Mouse (Mus musculus): ENCODE results near the gene Loxl4. TPM values are rescaled to one million over a fixed set of nuclear protein-coding genes. Genes with fewer than 3 reads are reported as not detected.

The Loxl4 gene
- total and polyA plus RNA-seq, 3 experiments: 0.19 TPM; not detected in 2

DNA sequence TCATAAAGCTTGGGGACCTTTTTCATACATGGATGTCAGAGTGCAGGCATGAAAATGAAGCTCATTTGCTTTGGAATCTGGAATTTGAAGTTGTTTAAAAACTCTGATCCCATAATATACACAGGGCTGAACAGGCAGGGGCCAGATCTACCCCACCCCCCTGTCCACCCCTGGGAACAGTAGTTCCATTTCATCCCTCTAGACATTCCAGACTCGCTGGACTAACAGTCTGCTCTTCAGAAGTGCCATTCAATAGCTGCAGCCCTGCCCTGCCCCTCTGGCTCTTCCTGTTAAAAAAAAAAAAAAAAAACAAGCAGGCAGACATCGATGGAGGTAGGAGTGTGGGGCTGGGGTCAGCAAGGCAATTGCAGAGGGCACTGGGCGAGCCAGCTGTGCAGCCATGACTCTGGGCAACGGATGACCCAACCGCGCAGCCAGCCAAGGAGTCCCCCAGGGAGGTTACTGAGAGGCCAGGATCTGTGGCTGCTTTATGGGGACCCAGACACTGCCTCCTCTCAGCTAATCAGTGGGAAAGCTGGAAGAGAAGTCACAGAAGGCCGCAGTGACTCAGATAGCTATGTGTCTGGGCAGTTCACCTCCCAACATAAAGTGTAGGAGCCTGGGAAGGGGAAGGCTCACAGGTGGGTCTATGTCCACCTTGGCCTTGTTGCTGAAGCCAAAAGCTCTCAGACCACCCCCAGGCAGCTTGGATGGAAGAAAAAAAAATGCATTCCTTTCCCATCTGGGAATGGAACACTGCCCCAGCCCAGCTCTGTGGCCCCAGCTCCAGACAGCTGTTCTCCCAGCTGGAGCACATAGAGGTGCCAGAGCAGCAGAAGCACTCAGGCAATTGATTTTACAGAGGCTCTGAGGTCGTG is 26.2 kb upstream of the Loxl4 start:
- TF ChIP-seq MXI1 (IDR thresholded peaks at IDR 0.05; ENCODE audit: low read depth, low read length) (no peak), ZNF384 (IDR thresholded peaks at IDR 0.05; ENCODE audit: low read depth, low read length) (no peak), ZC3H11A (IDR thresholded peaks at IDR 0.05; ENCODE audit: low read depth, low read length) (no peak), SMC3 (IDR thresholded peaks at IDR 0.05; ENCODE audit: low read depth, low read length) (no peak), TBP (conservative IDR thresholded peaks at IDR 0.05; ENCODE audit: low read depth, low read length) (no peak), MAZ (IDR thresholded peaks at IDR 0.05; ENCODE audit: low read depth, low read length) (no peak), SIN3A (IDR thresholded peaks at IDR 0.05; ENCODE audit: low read length) (no peak), POLR2AphosphoS2 (IDR thresholded peaks at IDR 0.05; ENCODE audit: low read depth, low read length) (no peak), EP300 (IDR thresholded peaks at IDR 0.05; ENCODE audit: low read length) (no peak), PAX5 (IDR thresholded peaks at IDR 0.05; ENCODE audit: low read length) (no peak), CHD1 (IDR thresholded peaks at IDR 0.05; ENCODE audit: low read depth, low read length) (no peak)
- no peaks in the 10 kb centered on the region for H3K79me2 ChIP-seq (replicated peaks; ENCODE audit: control insufficient read depth, extremely low read depth, insufficient read depth, poor library complexity, severe bottlenecking)
- DNase-seq (ENCODE audit: extremely low read depth): no peak
- H3K9me3 ChIP-seq (replicated peaks; ENCODE audit: low read length): no peaks in the 10 kb centered on the region
- peaks cover 12 to 23% of the 10 kb centered on the region in 2 experiments; a peak in 3 of 4 replicates for H3K4me1 ChIP-seq (ENCODE audit: control insufficient read depth in 1 of 2, insufficient read depth in 2 of 2)
- no peak overlapping the region for H3K9ac ChIP-seq (ENCODE audit: insufficient read depth, low read depth)
- H3K27ac ChIP-seq (ENCODE audit: insufficient read depth, low read depth): no peak overlapping the region
- in situ Hi-C loops (cut with MboI; ENCODE audit: low pct_ligation_motif_present, low pct_unique_long_range_greater_than_20kb, low sequenced_read_pairs) (no loop called here), dilution Hi-C loops (cut with MboI; ENCODE audit: extremely low pct_ligation_motif_present, extremely low pct_unique_long_range_greater_than_20kb, low sequenced_read_pairs) (no loop called here)
- H3K4me2 ChIP-seq (ENCODE audit: insufficient read depth, low read depth, poor library complexity, severe bottlenecking): no peak overlapping the region
- no peaks in the 10 kb centered on the region for H3K36me3 ChIP-seq (replicated peaks in 1 of 2; ENCODE audit: control insufficient read depth in 1 of 2, insufficient read depth in 1 of 2, low read length in 1 of 2)
- no peak overlapping the region for H3K4me3 ChIP-seq (replicated peaks in 1 of 3; ENCODE audit: low read depth in 2 of 3, low read length in 2 of 3, poor library complexity in 1 of 3)
- H3K27me3 ChIP-seq (replicated peaks): peaks cover 35% of the 10 kb centered on the region

DNA sequence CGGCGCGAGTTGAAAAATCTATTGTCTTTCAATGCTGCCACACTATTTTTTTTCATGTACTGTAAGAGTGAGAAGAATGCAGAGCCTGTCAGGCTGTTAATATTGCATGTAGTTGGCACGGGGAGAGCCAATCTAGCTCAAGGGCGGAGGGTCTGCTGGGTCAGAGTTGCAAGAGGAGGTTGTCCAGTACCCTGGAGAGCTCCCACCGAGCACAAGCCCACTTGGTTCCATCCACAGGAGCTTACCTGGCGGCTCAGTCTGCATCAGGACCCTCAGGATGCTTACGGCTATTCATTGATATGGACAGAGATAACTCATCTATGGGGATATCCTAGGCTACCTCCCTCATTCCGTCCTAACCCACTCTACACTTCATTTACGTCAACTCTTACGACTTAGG is 24.0 kb upstream of the Loxl4 start:
- dilution Hi-C loops (cut with MboI; ENCODE audit: extremely low pct_ligation_motif_present, extremely low pct_unique_long_range_greater_than_20kb, low sequenced_read_pairs): no loop called here
- Histone ChIP-seq H3K9me3 (replicated peaks; ENCODE audit: low read length) (no peaks in the 10 kb centered on the region), H3K4me1 (ENCODE audit: control insufficient read depth in 1 of 2, insufficient read depth in 2 of 2) (peaks cover 12 to 23% of the 10 kb centered on the region in 2 experiments; a peak in 3 of 4 replicates), H3K27ac (ENCODE audit: insufficient read depth, low read depth) (no peak overlapping the region), H3K4me2 (ENCODE audit: insufficient read depth, low read depth, poor library complexity, severe bottlenecking) (no peak overlapping the region), H3K27me3 (replicated peaks) (peaks cover 52% of the 10 kb centered on the region), H3K4me3 (replicated peaks in 1 of 3; ENCODE audit: low read depth in 2 of 3, low read length in 2 of 3, poor library complexity in 1 of 3) (no peak overlapping the region), H3K36me3 (replicated peaks in 1 of 2; ENCODE audit: control insufficient read depth in 1 of 2, insufficient read depth in 1 of 2, low read length in 1 of 2) (no peaks in the 10 kb centered on the region), H3K9ac (ENCODE audit: insufficient read depth, low read depth) (no peak overlapping the region), H3K79me2 (replicated peaks; ENCODE audit: control insufficient read depth, extremely low read depth, insufficient read depth, poor library complexity, severe bottlenecking) (no peaks in the 10 kb centered on the region)
- no peak for TF ChIP-seq SIN3A (IDR thresholded peaks at IDR 0.05; ENCODE audit: low read length)
- TF ChIP-seq ELF1 (IDR thresholded peaks at IDR 0.05; ENCODE audit: low read depth, low read length): no peak
- no peak for TF ChIP-seq TCF12 (IDR thresholded peaks at IDR 0.05; ENCODE audit: low read depth, low read length)
- no peak for TF ChIP-seq JUN (IDR thresholded peaks at IDR 0.05; ENCODE audit: insufficient read depth, low read depth, low read length)
- in situ Hi-C loops (cut with MboI; ENCODE audit: low pct_ligation_motif_present, low pct_unique_long_range_greater_than_20kb, low sequenced_read_pairs): no loop called here
- no peak for DNase-seq (ENCODE audit: extremely low read depth)
